Mouse (Mus musculus) c-Kit-negative CD71-positive TER-119-positive erythroid progenitor cells, embryonic 14.5 days (primary cell): ENCODE results near the gene Gm5565.
"Not testable (repeated sequence)": the region's sequence is repeated elsewhere in the genome, so short reads cannot be mapped to it uniquely, and the experiment has no call there.

Source experiments
- DNase-seq: peaks from one replicate; pipeline ENCODE4 v3.0.0-alpha.2; 2013; ENCODE audit warnings: low read depth, low spot score

The Gm5565 gene

GRCm38 (mm10) chr5:146160439-146160838 is at the start of gene Gm5565:
Gm5565 (minus strand) TSS chr5:146160539.
- not testable (repeated sequence) for DNase-seq

- DNase-seq = no peak
Observed at GRCm38 (mm10) chr5:146205537-146205936, 45.2 kb upstream of the Gm5565 start.

- DNase-seq = no peak
Observed at GRCm38 (mm10) chr5:146203921-146204320, 43.6 kb upstream of the Gm5565 start.

- no peak for DNase-seq
Observed at GRCm38 (mm10) chr5:146200580-146200979, 40.2 kb upstream of the Gm5565 start.

GRCm38 (mm10) chr5:146199540-146199939 is 39.2 kb upstream of the Gm5565 start:
- no peak for DNase-seq

GRCm38 (mm10) chr5:146199073-146199472 is 38.7 kb upstream of the Gm5565 start:
- DNase-seq = no peak

GRCm38 (mm10) chr5:146193360-146193759 is 33.0 kb upstream of the Gm5565 start:
- DNase-seq = no peak

GRCm38 (mm10) chr5:146190501-146191269 is 30.3 kb upstream of the Gm5565 start:
- DNase-seq = no peak

- DNase-seq = no peak
Observed at GRCm38 (mm10) chr5:146190093-146190492, 29.8 kb upstream of the Gm5565 start.

GRCm38 (mm10) chr5:146188712-146189111 is 28.4 kb upstream of the Gm5565 start:
- DNase-seq = no peak

- no peak for DNase-seq
Observed at GRCm38 (mm10) chr5:146188144-146188543, 27.8 kb upstream of the Gm5565 start.

- DNase-seq = not testable (repeated sequence)
Observed at GRCm38 (mm10) chr5:146187441-146187840, 27.1 kb upstream of the Gm5565 start.

GRCm38 (mm10) chr5:146185204-146185603 is 24.9 kb upstream of the Gm5565 start, which contains the start of gene 1700001J03Rik:
1700001J03Rik (minus strand) TSS chr5:146185304.
- DNase-seq = not testable (repeated sequence)

GRCm38 (mm10) chr5:146172744-146173143 is 12.4 kb upstream of the Gm5565 start:
- not testable (repeated sequence) for DNase-seq

GRCm38 (mm10) chr5:146170621-146171020 is 10.3 kb upstream of the Gm5565 start, which contains the start of gene Gm6309:
Gm6309 (minus strand) TSS chr5:146170721.
- DNase-seq = not testable (repeated sequence)

- not testable (repeated sequence) for DNase-seq
Observed at GRCm38 (mm10) chr5:146158326-146158725, 2.0 kb downstream of the Gm5565 start.

GRCm38 (mm10) chr5:146150454-146150853 is 9.9 kb downstream of the Gm5565 start:
- DNase-seq = no peak

GRCm38 (mm10) chr5:146147903-146148302 is 12.4 kb downstream of the Gm5565 start:
- no peak for DNase-seq
